Mouse (Mus musculus) liver, embryonic 14.5 days (tissue): ENCODE results near the gene Tbx5. TPM values are rescaled to one million over a fixed set of nuclear protein-coding genes. Genes with fewer than 3 reads are reported as not detected.

ENCODE experiments used
- ATAC-seq: fragments of 200-750 bp; cut with Nextera tagmentation; 2 replicates; pipeline ENCODE4 v1.8.0; 2017; ENCODE audit warnings: moderate number of reproducible peaks, mild to moderate bottlenecking, moderate library complexity; ENCODE audit not compliant: insufficient read depth
- DNase-seq, 3 experiments: peaks; one replicate each; pipeline ENCODE4 v3.0.0-alpha.2; 2012 to 2013; ENCODE audit warnings: low read depth in 3 of 3, low spot score in 3 of 3
- H3K27ac ChIP-seq: fragments of 300-500 bp; sonication (generic); 2 replicates; pipeline ENCODE4 v1.5.1; 2014; ENCODE audit warnings: moderate library complexity, mild to moderate bottlenecking, control low read depth, inconsistent platforms
- H3K27me3 ChIP-seq: fragments of 300-500 bp; sonication (generic); 2 replicates; pipeline ENCODE4 v1.6.1; 2014; ENCODE audit warnings: mild to moderate bottlenecking, low read length, moderate library complexity; ENCODE audit not compliant: control insufficient read depth, insufficient read depth
- H3K36me3 ChIP-seq: fragments of 300-500 bp; sonication (generic); replicated peaks from 2 replicates; pipeline ENCODE4 v1.6.1; 2014; ENCODE audit warnings: low read depth; ENCODE audit not compliant: control insufficient read depth, insufficient read depth
- H3K4me1 ChIP-seq, 2 experiments: fragments of 200-500 bp in 1 of 2; fragments of 300-500 bp in 1 of 2; sonication (generic) in 1 of 2; replicated peaks; 2 replicates each; pipeline ENCODE4 v1.6.1; 2012 to 2014; ENCODE audit warnings: antibody characterized with exemption in 1 of 2, inconsistent platforms in 1 of 2, low read length in 1 of 2; ENCODE audit not compliant: control insufficient read depth in 2 of 2, insufficient read depth in 2 of 2
- H3K4me2 ChIP-seq: fragments of 300-500 bp; sonication (generic); 2 replicates; pipeline ENCODE4 v1.6.1; 2014; ENCODE audit warnings: low read depth, mild to moderate bottlenecking, control low read depth, moderate library complexity
- H3K4me3 ChIP-seq, 2 experiments: fragments of 200-500 bp in 1 of 2; fragments of 300-500 bp in 1 of 2; sonication (generic) in 1 of 2; 2 replicates each; pipeline ENCODE4 v1.5.1; 2012 to 2014; ENCODE audit warnings: low read depth in 2 of 2, low read length in 2 of 2, mild to moderate bottlenecking in 2 of 2, control low read depth in 1 of 2, inconsistent platforms in 1 of 2, moderate library complexity in 1 of 2; ENCODE audit not compliant: insufficient read depth in 1 of 2
- H3K9ac ChIP-seq: fragments of 300-500 bp; sonication (generic); replicated peaks from 2 replicates; pipeline ENCODE4 v1.6.1; 2014; ENCODE audit warnings: mild to moderate bottlenecking, control low read depth, moderate library complexity
- H3K9me3 ChIP-seq: fragments of 300-500 bp; sonication (generic); 2 replicates; pipeline ENCODE4 v1.6.1; 2016; ENCODE audit warnings: low read length, mixed read lengths; ENCODE audit not compliant: control insufficient read depth
- CTCF ChIP-seq: IDR thresholded peaks from 2 replicates; pipeline ENCODE4 v1.5.1; 2016; ENCODE audit warnings: antibody characterized with exemption, low read depth, control low read depth
- EP300 ChIP-seq: IDR thresholded peaks from 2 replicates; pipeline ENCODE4 v1.6.1; 2016; ENCODE audit warnings: antibody characterized with exemption, low read depth
- WGBS: fragments of 180-500 bp; shearing (Covaris S2); extraction: QIAGEN DNeasy Blood & Tissue Kit; methylation state at CpG from one replicate; pipeline ENCODE4 v1.1.7; 2014; ENCODE audit not compliant: insufficient replicate concordance; 5-methylcytosine and 5-hydroxymethylcytosine counted together
- polyA plus RNA-seq, 2 experiments: library from polyadenylated mRNA; depleted of rRNA in 1 of 2; stranded (reverse) in 1 of 2; unstranded in 1 of 2; fragments of >200 nt; fragmentation: Nextera tagmentation in 1 of 2; extraction: Ambion mirVana in 1 of 2; gene quantifications; 2 replicates each; pipeline versions ENCODE4 v1.2.1 to v1.2.3; 2012 to 2014

Gene Tbx5
- polyA plus RNA-seq, 2 experiments = 0.01 to 0.03 TPM

DNA sequence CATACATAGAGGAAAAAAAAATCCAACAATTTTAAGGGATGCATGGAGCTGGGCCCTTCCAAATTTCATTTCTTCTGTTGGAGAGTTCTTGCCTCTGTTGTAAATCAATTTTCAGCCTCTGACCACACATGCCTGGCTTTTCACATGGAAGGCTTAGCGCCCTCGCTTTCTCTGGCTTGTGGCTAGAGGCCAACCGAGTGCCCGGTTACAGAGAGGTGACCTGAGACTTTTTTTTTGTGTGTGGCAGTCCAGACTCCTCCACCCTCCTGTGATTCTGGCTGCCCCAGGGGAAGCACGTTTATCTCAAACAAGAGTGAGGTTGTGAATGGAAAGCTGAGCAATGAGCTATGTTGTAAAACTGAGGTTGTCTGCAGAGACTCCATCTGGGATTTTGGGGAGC lies 28.8 kb downstream of the Tbx5 start:
- TF ChIP-seq CTCF (no peak), EP300 (no peak)
- Histone ChIP-seq H3K36me3 (no peaks in the 10 kb centered on the region), H3K4me3 (no peak overlapping the region), H3K9me3 (no peaks in the 10 kb centered on the region), H3K4me2 (no peak overlapping the region), H3K4me1 (no peaks in the 10 kb centered on the region), H3K27me3 (no peaks in the 10 kb centered on the region), H3K27ac (no peak overlapping the region), H3K9ac (no peak overlapping the region)
- DNase-seq (no peak), ATAC-seq (no peak)
- WGBS = 52% methylated on average over 5 of the region's 5 CpGs

DNA sequence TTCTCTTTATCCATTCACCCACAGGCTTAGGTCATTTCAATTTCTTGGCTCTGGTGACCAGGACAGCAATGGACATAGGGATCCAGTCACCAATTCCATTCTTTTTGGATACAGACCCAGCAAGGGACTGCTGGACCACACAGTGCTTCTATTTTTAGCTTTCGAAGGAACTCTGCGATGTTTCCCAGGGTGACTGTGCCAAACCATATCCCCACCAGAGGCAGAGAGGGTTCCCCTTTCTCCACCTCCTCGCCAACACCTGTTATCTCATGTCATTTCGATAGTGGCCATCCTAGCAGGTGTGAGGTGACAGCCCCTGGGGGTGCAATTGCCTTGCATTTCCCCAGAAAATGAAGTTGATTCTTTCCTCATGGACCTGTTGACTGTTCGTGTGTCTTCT lies 30.0 kb downstream of the Tbx5 start:
- DNase-seq (no peak), ATAC-seq (no peak)
- H3K9ac ChIP-seq = no peak overlapping the region
- TF ChIP-seq CTCF = no peak
- no peak overlapping the region for H3K27ac ChIP-seq
- H3K27me3 ChIP-seq = no peaks in the 10 kb centered on the region
- H3K4me1 ChIP-seq = no peaks in the 10 kb centered on the region
- no peak overlapping the region for H3K4me2 ChIP-seq
- H3K9me3 ChIP-seq = no peaks in the 10 kb centered on the region
- 57% methylated on average over 5 of the region's 5 CpGs for WGBS
- H3K4me3 ChIP-seq = no peak overlapping the region
- H3K36me3 ChIP-seq = no peaks in the 10 kb centered on the region

DNA sequence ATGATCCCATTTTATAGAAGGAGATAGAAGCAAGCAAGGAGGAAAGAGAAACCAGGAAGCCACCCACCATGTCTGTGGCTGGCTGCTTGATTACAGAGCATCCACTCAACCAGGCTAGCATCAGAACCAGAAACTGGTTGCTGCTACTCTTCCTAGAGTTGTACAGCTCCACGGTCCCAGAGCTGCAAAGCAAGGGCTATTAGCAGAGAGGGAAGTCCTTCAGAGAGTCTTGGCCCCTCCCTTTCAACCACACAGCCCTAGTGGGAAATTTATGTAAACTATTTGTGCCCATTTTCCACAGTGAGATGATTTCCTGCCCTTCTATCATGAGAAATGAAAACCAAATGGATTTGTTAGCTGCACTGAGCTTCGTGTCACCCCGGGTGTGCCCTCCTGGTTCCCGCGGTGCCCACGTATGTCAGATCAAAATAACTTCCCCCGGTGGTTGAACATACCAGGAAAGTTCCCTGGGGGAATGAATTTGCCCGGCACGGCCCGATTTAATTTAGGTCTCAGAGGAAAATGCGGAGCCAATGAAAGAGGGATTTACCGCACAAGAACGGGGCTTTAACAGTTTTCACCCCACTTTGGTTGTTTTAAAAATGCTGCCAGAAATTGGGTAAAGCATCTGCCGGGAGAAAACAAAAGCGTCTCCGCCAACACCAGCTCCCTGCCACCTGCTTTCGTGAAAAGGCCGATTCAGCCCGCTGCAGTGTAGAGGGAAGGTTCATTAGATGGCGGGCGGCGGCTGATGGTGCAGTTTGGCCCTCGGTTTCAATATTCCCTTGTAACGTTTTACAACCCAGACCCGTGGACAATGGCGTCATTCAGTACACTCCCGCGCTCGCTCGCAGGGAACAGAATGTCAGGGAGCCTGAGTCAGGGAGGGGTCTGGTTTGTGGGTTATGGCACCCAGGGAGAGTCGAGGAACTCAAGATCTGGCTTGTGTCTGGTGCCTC lies 34.1 kb downstream of the Tbx5 start:
- H3K27ac ChIP-seq = no peak overlapping the region
- 23% methylated on average over 31 of the region's 31 CpGs for WGBS
- H3K4me1 ChIP-seq = no peaks in the 10 kb centered on the region
- no peak overlapping the region for H3K4me2 ChIP-seq
- H3K36me3 ChIP-seq = no peaks in the 10 kb centered on the region
- no peaks in the 10 kb centered on the region for H3K27me3 ChIP-seq
- H3K4me3 ChIP-seq = no peak overlapping the region
- no peak overlapping the region for H3K9ac ChIP-seq
- DNase-seq (no peak), ATAC-seq (no peak)
- no peaks in the 10 kb centered on the region for H3K9me3 ChIP-seq
- TF ChIP-seq EP300 = no peak
- no peak for TF ChIP-seq CTCF

DNA sequence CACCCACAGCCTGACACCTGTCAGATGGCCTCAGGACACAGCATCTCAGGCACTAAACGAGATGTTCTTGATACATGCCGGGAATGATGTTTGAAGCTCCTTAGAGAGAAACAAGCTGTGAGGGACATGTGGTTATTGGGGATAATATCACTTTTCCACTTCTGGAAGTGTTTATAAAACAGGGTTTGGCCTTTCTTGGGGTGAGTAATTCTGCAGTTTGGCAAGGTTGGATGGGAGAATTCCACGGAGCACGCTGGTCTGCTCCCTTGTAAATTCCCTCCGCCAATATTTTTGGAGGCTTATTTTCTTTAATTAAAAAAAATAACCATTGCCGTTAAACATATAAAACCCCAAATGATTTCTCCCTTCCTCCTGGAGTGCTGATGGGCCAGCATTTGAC lies 35.5 kb downstream of the Tbx5 start:
- Histone ChIP-seq H3K27ac (no peak overlapping the region), H3K36me3 (no peaks in the 10 kb centered on the region), H3K4me1 (no peaks in the 10 kb centered on the region), H3K4me2 (no peak overlapping the region), H3K9ac (no peak overlapping the region), H3K4me3 (no peak overlapping the region), H3K27me3 (no peaks in the 10 kb centered on the region), H3K9me3 (no peaks in the 10 kb centered on the region)
- TF ChIP-seq EP300 (no peak), CTCF (no peak)
- WGBS = 73% methylated on average over 6 of the region's 6 CpGs
- ATAC-seq (no peak), DNase-seq (no peak)

DNA sequence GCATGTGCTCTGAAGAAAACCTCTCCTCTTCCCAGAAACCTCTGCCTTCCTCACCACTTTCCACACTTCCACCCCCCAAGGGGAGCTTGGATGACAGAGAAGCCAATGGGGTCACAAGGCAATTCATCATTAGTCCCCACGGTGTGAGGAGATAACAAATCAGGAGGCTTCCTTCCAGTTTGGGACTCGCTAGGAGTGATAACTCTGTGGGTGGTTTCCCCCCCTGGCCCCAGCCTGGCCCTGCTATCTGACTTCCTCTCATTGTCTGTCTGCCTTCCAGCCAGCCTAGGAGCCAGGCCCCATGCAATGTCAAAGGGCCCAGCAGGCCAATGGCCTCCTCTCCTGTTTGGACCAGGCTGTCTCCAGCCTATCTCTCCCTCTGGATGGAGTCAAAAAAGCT lies 43.0 kb downstream of the Tbx5 start:
- TF ChIP-seq CTCF = no peak
- TF ChIP-seq EP300 = no peak
- DNase-seq = no peak

More for the DNA sequence above, 43.0 kb downstream of the Tbx5 start:
- no peak for ATAC-seq
- Histone ChIP-seq H3K27me3 (no peaks in the 10 kb centered on the region), H3K4me1 (peaks cover 0 to 4% of the 10 kb centered on the region in 2 experiments; a peak in 2 of 4 replicates), H3K27ac (no peak overlapping the region), H3K9me3 (no peaks in the 10 kb centered on the region), H3K4me2 (no peak overlapping the region), H3K36me3 (no peaks in the 10 kb centered on the region), H3K4me3 (no peak overlapping the region), H3K9ac (no peak overlapping the region)
- WGBS = 0% methylated on average over 2 of the region's 2 CpGs
